Mouse (Mus musculus): ENCODE measurements around the gene Atrnl1.
A peak's percentile ranks its signal among the peaks of the same experiment; 100 is the strongest.
"Not testable (repeated sequence)": the region's sequence is repeated elsewhere in the genome, so short reads cannot be mapped to it uniquely, and the experiment has no call there.

Gene Atrnl1

DNA sequence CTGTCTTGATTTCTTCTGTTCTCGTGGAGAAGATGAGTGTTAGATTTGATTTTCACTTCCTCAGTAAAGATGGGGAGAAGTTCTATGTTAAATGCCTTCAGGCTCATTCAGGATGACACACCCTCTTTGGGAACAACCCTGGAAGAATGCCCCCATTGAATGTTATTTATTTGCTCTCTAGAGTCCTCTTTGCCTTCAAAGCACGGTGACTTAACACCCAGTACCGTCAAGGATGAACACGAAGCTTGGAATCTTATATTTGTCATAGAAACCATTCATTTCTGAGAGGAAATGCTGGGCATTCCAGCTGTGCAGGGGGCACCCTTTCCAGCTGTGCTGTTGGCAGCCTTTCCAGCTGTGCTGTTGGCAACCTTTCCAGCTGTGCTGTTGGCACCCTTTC is 212.6 kb downstream of the Atrnl1 start:
- DNase-seq (ENCODE audit: low spot score) = no peak

DNA sequence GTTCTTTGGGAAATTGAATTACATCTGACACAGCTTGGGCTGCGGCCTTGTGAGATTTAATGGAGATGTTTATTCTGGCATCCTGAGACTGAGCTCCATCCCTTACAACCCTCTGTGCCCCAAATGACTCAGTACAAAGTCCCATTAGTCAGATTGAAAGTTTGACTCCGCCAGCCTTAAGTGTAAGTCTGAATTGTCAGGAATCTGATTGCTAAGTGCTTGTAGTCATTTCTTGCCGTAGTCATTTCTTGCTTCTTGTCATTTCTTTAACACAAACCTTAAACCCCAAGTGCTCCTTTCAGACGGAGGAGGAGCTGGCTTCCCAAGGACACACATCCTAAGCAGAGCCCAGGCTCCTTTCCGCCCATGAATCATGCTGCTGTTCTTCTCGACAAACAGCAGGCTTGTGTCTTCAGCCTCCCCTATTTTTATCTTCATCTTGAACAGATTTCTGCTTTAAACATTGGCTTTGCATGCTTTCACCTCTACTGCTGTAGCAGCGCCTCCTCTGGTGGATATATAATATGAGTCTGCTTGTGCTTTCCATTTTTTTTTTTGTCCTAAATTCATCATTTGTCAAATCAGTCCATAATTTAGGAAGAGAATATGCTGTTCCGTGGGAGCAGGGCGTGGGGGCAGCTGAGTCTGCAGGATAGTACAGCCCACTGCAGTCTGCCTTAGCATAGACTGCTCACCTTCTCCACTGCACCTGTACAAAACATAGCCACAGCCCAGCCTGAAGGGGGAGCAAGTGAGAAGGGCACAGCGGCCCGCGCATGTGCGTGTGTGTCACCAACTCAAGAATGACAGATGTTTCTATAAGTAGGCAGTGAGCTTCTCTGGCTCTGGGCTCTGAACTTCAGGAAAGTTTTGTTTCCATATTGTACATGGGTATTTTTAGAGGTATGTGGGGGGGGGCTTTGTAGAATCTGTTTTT is 214.7 kb downstream of the Atrnl1 start:
- DNase-seq (ENCODE audit: low spot score) = no peak

DNA sequence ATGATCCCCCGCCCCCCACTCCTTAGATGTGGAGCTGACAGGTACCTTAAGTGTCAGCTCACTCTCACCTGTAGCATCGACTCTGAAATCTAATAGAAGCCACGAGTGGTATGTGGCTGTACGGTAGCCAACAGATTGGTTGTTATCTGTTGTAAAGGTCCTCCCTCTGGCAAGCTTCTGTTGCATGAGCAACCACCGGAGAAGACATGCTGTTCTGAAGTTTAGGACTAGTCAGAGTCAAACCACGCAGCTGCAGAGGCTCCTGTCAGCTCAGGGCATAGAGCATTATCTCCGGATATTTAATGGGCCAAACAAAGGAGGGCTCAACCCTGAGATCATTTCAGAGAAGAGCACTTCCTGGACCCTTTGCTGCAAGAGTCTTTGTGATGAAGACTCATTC is 222.2 kb downstream of the Atrnl1 start:
- no peak for DNase-seq (ENCODE audit: low spot score)

DNA sequence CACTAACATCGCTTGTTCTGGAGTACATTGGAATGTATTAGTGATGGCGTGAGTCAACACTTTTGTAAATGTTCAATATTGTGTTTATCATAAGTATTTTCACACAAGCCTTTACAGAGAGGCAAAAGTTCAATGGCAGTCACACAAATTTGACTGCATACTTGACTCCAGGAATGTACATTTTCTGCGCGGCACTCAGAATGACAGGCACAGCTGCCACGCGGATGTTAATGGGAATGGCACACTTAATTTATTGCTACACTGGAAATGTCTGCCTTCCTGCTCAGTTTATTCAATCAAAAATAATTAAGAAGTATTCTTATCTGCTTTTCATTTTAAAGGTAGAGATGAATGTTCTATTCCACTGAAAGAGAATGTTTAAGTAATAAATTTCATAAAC is 227.0 kb downstream of the Atrnl1 start:
- DNase-seq (ENCODE audit: low spot score) = no peak

DNA sequence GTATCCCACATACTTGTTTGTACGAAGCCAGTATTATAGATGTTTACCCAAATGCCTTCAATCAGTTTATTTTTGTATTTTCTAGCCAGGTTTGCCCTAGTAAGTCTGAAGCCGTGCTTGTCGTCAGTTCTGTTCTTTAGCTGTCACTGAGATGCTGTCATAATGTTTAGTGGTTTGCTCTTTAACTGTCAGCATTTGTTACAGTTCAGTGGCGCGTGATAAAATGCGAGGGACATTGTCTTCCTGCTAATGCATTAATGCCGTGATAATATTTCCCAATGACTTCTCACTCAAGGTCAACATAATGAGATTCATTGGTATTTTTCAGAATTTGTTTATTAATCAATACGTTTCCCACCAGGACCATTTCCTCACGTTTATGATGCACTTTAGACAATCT is 227.7 kb downstream of the Atrnl1 start:
- no peak for DNase-seq (ENCODE audit: low spot score)

DNA sequence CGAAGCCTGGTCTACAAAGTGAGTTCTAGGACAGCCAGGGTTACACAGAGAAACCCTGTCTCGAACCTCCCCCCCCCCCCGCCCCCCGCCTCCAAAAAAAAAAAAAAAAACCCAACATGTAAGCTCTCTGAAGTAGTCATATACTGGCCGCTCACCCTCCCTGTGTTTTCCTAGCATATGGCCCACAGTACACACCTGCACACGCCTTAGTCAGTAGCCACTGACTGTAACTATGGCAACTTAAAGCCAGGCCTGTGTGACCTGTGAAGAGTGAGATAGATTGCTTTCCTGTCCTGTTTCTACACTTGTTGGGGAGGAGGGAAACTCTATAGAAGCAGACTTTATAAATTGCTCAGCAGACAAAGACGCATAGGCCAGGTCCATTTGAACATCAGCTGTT is 239.1 kb downstream of the Atrnl1 start:
- no peak for DNase-seq (ENCODE audit: low spot score)

DNA sequence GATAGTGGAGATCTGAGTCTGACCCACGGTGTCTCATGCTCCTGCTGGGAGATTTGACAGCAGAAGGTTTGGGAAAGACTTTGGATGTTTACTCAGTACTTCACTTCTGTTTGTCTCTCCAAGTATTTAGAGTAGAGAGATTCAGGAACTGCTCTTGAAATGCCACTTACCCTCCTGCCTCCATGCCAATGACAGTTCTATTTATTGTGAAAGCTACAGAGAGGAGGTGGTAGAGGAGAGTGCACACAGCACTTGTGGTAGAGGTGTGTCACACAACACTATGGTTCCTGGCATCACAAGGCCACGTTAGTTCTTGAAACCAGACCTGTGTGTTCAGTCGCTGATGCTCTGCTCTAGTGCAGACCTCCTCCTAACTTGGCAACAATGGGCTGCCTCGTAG is 257.5 kb downstream of the Atrnl1 start:
- DNase-seq (ENCODE audit: low spot score) = no peak

DNA sequence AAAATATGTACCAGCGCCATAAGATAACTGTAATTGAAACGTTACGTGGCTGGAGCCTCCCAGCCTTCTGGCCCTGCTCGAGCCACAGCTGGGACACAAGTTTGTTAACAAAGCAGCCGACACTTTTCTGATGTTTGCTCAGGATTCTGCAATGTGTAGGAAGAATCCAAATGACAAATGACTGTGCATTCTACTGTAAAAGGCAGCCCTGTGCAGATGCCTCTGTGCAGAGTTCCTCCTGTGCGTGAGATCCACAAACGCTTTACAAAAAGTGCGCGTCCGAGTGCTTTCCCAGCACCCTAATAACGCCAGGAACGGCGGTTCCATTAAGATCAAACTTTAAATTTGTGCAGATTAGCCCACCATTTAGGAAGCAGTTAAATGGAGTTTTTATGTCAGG is 260.0 kb downstream of the Atrnl1 start:
- no peak for DNase-seq (ENCODE audit: low spot score)

DNA sequence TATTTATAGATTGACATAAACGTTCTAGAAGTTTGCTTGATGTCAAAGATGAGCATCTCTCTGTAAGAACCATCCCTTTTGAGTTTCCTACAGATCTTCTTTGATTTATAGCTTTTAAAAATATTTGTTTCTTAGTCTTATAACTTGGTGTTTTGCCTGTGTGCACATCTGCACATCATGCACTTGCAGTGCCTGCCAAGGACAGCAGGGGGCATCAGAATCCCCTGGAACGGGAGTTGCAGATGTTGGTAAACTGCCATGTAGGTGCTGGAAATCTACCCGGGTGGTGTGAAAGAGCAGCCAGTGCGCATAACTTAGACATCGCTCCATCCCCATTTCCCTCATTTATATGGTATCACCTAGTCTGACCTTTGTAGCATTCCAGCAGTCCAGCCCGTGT is 265.2 kb downstream of the Atrnl1 start:
- no peak for DNase-seq (ENCODE audit: low spot score)

DNA sequence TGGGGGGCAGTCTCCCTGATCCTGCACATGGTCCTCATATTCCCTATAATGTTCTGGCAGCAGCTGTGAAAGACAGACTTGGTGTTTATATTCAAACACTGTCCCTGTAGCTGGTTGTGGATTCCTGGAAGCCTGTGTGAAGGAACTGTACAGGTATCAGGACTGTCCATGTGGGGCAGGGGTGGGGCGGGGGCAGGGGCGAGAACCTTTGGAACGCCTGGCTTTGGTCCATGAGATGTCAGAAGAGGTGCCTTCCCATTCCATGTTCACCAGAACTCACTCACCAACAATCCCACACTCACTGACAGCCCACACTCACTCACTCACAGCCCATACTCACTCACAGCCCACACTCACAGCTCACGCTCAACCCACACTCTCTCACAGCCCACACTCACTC is 266.5 kb downstream of the Atrnl1 start:
- DNase-seq (ENCODE audit: low spot score) = no peak

DNA sequence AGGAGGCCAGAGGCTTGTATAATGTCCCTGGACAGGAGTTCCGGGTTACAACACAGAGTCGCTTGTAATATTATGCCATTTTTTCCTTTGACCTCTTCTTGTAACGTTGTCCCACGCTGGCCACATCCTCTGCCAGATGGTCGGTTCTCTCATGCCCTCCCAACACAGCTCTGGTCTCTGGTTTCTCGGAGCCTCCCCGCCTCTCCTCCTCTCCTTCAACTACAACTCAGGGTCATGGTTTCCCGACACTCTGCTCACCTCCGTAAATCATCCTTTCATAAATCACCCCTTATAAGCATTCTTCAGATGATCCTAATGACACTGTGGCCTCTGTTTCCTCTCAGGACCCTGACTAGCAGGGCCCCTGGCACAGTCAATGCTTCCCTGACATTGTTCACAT is 267.7 kb downstream of the Atrnl1 start:
- DNase-seq (ENCODE audit: low spot score) = peak; percentile 35

DNA sequence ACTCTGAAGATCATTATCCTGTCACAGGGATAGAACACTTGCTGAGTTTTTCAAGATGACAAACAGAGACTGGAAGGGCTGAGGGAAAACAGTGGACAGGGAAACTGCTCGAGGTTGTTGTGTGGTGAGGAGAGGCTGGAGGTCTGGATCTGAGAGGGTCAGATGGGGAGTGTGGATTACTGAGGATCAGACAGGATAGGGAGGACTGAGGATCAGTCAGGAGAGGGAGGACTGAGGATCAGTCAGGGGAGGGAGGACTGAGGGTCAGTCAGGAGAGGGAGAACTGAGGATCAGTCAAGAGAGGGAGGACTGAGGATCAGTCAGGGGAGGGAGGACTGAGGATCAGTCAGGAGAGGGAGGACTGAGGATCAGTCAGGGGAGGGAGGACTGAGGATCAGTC is 269.0 kb downstream of the Atrnl1 start:
- not testable (repeated sequence) for DNase-seq (ENCODE audit: low spot score)

DNA sequence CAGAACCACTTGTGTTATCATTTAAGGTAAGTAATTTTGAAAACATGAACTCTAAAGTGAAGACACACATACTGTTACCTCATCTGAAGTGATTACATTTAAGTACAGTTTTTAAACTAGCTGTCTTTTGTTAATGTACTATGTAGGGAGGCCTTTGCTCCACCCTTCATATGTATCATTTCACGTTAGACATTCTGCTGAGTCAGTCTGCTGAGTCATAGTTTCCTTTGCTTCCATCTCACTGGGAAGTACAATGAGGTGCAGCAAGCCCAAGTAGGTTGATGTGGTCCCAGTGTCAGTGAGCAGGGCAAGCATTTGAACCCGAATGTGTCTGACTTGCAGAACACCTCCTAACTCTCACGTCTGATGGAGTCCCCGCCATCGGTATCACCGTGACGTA is 271.1 kb downstream of the Atrnl1 start:
- no peak for DNase-seq (ENCODE audit: low spot score)

DNA sequence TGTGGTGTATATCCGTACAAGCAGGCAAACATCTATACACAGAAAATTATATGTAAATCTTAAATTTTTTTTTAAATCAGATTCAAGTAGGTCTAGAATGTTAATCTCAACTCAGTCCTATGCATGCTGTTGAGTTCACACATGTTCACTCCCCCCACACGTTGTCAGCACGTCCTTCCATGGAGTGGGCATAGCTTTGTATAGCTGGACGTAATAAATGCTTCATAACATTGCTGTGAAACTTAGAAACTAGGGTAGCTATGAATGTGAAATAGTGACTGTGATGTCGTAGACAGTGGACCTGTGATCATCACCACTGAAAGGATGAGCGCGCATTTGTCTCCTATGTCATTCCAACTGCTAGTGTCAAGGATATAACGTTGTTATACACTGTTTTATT is 278.0 kb downstream of the Atrnl1 start:
- no peak for DNase-seq (ENCODE audit: low spot score)

DNA sequence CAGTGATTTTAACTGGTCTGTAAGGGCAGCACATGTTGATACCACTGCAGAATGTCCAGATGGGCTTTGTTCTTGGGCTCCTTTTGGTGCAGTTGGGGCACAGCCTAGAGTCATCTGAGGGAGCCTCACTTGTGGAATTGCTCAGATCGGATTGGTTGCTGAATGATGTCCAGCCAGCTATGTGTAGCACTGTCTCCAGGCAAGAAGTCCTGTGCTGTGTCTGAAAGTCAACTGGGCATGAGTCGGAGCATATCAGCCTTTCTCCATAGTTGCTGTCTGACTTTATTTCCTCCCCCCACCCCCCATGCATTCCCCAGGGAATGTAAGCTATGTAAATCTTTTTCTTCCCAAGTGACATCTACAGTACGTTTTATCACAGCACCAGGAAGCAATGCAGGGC is 278.9 kb downstream of the Atrnl1 start:
- peak; percentile 25 for DNase-seq (ENCODE audit: low spot score)

DNA sequence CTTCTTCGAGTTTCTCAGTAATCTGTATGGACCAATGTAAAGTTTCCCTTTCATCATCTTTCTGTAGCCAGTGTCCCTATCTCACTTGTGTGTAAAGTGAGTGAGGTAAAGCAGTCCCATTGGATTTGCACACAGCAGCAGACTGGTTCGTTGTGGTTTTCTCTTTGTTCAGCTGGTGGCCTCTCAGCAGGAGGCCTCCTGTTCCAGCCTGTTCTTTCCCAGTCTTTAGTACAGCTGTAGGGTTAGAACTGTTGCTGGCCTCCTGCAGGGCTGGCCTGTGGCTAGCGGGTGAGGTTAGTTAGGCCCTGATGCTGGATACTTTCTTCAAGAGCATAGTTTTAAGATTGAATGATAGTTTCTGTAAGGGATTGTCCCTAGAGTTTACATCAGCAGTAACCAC is 280.1 kb downstream of the Atrnl1 start:
- peak; percentile 31 for DNase-seq (ENCODE audit: low spot score)

DNA sequence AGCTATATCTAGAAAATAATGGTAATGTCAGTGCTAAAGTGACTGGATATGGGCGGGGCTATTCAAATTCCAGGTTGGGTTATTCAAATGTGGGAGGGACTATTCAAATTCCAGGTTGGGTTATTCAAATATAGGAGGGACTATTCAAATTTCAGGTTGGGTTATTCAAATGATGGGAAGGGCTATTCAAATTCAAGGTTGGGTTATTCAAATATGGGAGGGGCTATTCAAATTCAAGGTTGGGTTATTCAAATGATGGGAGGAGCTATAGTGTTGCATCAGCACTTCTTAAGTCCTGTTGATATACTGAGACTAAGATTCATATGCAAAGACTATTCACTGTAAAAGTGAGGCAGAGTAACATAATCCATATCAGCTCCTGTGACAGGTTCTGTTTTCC is 283.4 kb downstream of the Atrnl1 start:
- DNase-seq (ENCODE audit: low spot score) = no peak

DNA sequence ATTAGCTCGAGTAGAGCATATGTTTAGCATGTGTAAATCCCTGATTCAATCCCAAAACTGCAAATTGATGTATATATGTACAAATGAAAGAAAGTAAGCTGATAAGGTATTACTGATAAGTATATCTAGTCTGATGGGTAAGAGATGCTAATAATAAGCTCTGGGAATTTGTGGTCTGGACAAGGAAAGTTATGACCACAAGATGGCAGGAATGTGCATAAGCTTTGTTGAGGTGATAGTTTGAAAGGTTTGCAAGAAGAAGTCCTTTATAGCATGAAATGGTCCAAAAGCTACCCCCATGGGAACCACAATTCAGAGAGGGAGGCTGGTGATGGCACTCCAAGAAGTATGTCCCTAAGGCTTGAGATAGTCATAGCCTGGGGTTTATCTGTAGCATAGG is 289.2 kb downstream of the Atrnl1 start:
- no peak for DNase-seq (ENCODE audit: low spot score)

DNA sequence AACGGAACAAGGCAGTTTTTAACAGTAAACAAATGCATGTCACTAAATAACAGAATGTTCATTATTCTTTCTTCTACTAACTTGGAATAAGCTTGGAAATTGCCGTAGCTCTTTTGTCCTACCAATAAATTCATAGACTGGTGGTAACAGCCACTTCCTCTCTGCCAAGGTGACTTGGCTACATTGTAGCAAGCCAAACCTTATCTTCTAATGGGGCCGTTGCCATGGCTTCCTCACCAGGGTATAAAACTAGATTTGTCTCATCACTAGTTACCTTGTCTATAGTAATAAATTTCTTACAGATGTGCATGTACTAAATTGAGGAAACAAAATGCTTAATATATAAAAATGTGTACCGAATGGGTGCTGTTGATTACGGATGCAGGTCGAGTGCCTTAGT is 298.6 kb downstream of the Atrnl1 start:
- no peak for DNase-seq (ENCODE audit: low spot score)

DNA sequence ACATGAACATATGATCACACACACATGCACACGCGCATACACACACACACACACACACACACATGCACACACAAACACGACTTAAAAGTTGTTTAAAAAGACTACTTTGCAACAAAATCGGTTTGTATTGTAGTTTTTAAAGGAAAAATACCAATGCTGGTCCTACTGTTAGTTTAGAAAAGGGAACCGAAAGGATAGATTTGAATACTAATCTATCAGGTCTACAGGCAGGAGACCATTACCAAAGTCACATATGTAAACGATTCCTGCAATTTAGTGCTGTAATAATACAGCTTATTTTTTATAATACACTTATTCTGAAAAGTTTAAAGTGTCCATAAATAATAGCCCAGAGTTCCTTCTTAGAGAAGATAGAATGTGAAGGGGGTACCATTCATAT is 299.8 kb downstream of the Atrnl1 start:
- DNase-seq (ENCODE audit: low spot score) = no peak

DNA sequence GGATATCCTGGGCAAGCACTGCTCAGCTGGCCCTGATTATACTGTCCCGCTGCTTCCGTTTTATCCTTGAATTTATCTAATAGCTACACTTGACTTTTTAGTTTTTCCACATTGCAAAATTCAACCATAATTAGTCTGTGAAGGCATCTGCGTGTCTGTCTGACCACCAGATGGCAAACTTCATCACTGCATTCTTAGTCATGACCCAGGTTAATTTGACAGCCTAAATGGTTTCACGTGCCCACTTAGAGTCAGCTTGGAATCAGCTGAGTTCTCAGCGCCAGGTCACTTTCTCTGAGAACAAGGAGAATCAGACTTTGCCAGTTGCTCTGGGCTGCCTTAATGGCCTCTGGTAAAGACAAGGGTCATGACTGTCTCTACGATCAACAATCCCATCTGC is 305.5 kb downstream of the Atrnl1 start:
- DNase-seq (ENCODE audit: low spot score) = peak; percentile 64

DNA sequence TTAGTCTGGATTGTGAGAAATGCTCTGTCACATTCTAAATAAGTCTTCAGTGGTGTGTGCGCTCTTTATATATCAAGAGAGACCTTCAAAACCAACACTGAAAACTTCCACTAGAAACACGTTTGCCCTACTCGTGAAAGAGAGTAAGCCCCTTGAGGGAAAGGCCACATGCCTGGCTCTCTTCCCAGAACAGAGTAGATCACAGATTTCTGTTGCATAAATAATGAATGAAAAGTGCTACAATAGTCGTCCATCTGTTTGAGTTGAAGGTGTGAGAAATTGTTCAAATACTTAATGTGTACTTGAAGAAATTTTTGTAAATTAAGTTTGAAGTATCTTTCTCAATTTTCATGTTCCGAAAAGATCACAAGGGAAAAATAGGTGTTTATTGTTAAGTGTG is 312.2 kb downstream of the Atrnl1 start:
- DNase-seq (ENCODE audit: low spot score) = no peak

DNA sequence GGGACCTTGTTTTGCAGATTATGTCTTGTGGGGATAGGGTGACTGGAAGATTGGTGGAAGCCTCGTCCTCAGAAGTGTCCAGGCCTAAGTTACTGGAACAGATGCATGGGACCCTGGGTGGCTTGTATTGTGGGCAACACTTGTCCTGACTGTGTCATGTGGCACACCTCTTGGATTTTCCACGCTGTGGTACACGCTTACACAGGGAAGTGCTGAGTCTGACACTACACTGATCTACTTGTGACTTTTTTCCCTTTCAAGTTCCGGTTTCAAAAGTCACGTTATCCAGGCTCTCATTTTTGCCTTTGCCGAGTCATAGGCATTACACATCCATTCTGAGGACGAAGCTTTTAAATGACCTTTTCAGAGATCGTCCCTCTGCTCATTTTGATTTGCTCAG is 314.0 kb downstream of the Atrnl1 start:
- no peak for DNase-seq (ENCODE audit: low spot score)

DNA sequence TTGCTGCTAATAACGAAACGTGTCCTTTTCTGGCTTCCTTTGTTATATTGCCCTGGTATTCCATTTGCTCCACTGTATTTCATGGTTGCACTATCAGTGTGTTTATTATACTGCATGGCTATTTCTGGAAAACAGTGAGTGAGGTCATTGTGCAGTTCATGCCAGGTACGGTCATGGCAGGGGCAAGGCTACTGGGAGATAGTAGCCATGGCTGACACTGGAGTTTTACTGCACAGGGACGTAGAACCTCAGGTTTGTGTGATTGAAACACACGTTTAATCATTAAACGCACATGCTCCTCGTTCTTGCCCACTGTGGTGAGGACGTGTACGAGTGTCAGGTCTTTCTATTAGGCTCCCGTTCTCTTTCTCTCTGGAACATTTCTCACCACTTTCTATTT is 314.8 kb downstream of the Atrnl1 start:
- no peak for DNase-seq (ENCODE audit: low spot score)
